Mouse (Mus musculus) gastrocnemius, adult 18-20 months (tissue): ENCODE measurements around the gene Calhm2. TPM values are rescaled to one million over a fixed set of nuclear protein-coding genes. Genes with fewer than 3 reads are reported as not detected.

ENCODE experiments used
- DNase-seq: peaks from one replicate; pipeline ENCODE4 v3.0.0; 2021; ENCODE audit warnings: low spot score
- total RNA-seq, 2 experiments: library from RNA; stranded (reverse); gene quantifications; 2 replicates each; pipeline ENCODE4 v1.2.3; 2021

The Calhm2 gene
- total RNA-seq, 2 experiments from 2014 or later, result 1.0 to 1.2 TPM

DNA sequence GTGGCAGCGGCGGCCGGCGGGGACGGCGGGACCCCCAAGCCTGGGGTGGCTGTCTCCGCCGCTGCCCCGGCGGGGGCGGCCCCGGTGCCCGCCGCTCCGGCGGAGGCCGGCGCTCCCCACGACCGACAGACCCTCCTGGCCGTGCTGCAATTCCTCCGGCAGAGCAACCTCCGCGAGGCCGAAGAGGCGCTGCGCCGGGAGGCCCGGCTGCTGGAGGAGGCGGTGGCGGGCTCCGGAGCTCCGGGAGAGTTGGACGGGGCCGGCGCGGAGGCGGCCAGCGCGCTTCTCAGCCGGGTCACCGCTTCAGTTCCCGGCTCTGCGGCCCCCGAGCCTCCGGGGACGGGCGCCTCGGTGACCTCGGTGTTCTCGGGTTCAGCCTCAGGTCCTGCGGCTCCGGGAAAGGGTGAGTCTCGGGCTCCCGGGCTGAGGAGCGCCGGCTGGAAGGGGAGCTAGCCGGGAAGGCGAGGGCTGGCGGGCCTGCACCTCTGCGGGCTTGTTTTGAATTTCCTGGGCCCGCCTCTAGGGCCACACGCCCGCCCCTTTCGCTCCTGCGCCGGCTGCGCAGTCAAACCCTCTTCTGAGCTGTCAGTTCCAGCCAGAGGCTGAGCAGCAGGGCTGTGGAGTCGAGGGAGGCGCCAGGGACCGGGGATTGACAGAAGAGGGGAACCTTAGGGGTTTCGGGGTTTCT, 70.0 kb downstream of the Calhm2 start:
- DNase-seq, result peak; percentile 84

GRCm38 (mm10) chr19:47067096-47067882, 70.8 kb downstream of the Calhm2 start, which contains the start of gene Taf5:
Gene Taf5, plus strand, starts transcription at chr19:47067746.
- DNase-seq, result peak; percentile 99

DNA sequence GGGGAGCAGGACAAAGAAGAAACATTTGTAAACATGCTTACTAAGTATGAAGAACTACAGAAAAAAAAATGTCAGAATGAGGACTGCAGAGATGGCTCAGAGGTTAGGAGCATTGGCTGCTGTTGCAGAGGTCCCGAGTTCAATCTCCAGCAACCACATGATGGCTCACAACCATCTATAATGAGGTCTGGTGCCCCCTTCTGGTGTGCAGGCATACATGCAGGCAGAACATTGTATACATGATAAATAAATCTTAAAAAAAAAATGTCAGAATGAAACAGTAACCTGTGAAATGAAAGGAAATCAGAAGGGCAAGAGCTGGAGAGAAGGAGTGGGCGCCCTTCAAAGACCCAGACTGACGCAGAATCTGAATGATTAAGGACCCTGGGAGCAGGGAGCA, 72.2 kb downstream of the Calhm2 start:
- DNase-seq, result no peak

- no peak for DNase-seq
Measured at GRCm38 (mm10) chr19:47057684-47058083, 80.4 kb downstream of the Calhm2 start.

Other genes starting within 250 kb of the Calhm2 start
- gene Ina, start 123.6 kb downstream of the Calhm2 start, total RNA-seq, result not detected
- 10 to 100 TPM; 11.4 to 12.3 TPM for gene Nt5c2, start 123.1 kb downstream of the Calhm2 start, total RNA-seq
- 1 to 10 TPM; 4.6 to 4.8 TPM for gene Pcgf6, start 87.4 kb downstream of the Calhm2 start, total RNA-seq
- 1 to 10 TPM; 2.3 to 2.4 TPM for gene Taf5, start 70.5 kb downstream of the Calhm2 start, total RNA-seq
- 1,000 to 10,000 TPM; 1,130 to 1,186 TPM for gene Usmg5, start 47.6 kb downstream of the Calhm2 start, total RNA-seq
- 1 to 10 TPM; 7.4 to 8.0 TPM for gene Pdcd11, start 47.5 kb downstream of the Calhm2 start, total RNA-seq
- not detected for gene Calhm1, start 6.0 kb upstream of the Calhm2 start, total RNA-seq
- gene Calhm3, start 19.5 kb upstream of the Calhm2 start, total RNA-seq, result not detected
- gene Neurl1a, start 40.5 kb upstream of the Calhm2 start, total RNA-seq, result 100 to 1,000 TPM; 131 to 137 TPM